ENCODE assay signal across 8 mouse cellular contexts in genomic region chr5:100499831-100500304, GRCm38 (mm10). TPM values are rescaled to one million over a fixed set of nuclear protein-coding genes. Genes with fewer than 3 reads are reported as not detected.
DNase-seq lines count a peak whose midpoint lies in the region; ATAC-seq and TF ChIP-seq lines count a peak whose summit lies in the region.

No protein-coding gene starts in this region.

- H3K9ac ChIP-seq in kidney, embryonic 16.5 days (replicated peaks; ENCODE audit: low read length): peak overlapping the region; percentile 80
- H3K9ac ChIP-seq in liver, embryonic 16.5 days (ENCODE audit: low read depth, low read length): peak overlapping the region; percentile 95
- peak overlapping the region; percentile 74 for H3K9ac ChIP-seq in neural tube, embryonic 13.5 days

- peaks cover 18% of the 10 kb centered on the region for H3K4me1 ChIP-seq in kidney, embryonic 16.5 days (ENCODE audit: insufficient read depth, low read length)
- H3K4me1 ChIP-seq in liver, embryonic 16.5 days (ENCODE audit: control insufficient read depth, low read depth, low read length): peaks cover 19% of the 10 kb centered on the region
- H3K4me1 ChIP-seq in neural tube, embryonic 13.5 days (replicated peaks): peaks cover 23% of the 10 kb centered on the region
- peaks cover 6% of the 10 kb centered on the region for H3K4me1 ChIP-seq in thymus, adult 2 months (replicated peaks; ENCODE audit: control insufficient read depth, insufficient read depth, low read length)

- H3K4me3 ChIP-seq in kidney, embryonic 16.5 days (ENCODE audit: low read length): peak overlapping the region; percentile 85
- H3K4me3 ChIP-seq in liver, embryonic 16.5 days (ENCODE audit: low read depth, low read length): peak overlapping the region; percentile 91
- H3K4me3 ChIP-seq in neural tube, embryonic 13.5 days: peak overlapping the region; percentile 87
- peak overlapping the region; percentile 63 for H3K4me3 ChIP-seq in thymus, adult 2 months (ENCODE audit: control insufficient read depth, insufficient read depth, low read length)

- DNase-seq in 416B (ENCODE audit: low read depth): peak; percentile 45
- peak; percentile 47 for DNase-seq in T-cell, adult 2 months (ENCODE audit: low spot score)
- peak; percentile 49 for DNase-seq in thymus, adult 2 months

- H3K9me3 ChIP-seq in kidney, embryonic 16.5 days (ENCODE audit: low read length): no peaks in the 10 kb centered on the region
- H3K9me3 ChIP-seq in liver, embryonic 16.5 days (replicated peaks; ENCODE audit: control insufficient read depth, low read length): no peaks in the 10 kb centered on the region
- H3K9me3 ChIP-seq in neural tube, embryonic 13.5 days: no peaks in the 10 kb centered on the region

- WGBS in kidney, embryonic 16.5 days: 0% methylated on average over 41 of the region's 41 CpGs
- under 1% methylated on average over 39 of the region's 41 CpGs for WGBS in liver, embryonic 16.5 days (ENCODE audit: insufficient replicate concordance)
- under 1% methylated on average over 36 of the region's 41 CpGs for WGBS in neural tube, embryonic 13.5 days
- WGBS in thymus, adult 2 months: under 1% methylated on average over 41 of the region's 41 CpGs

- no peak for TF ChIP-seq POLR2A in thymus, adult 2 months (IDR thresholded peaks at IDR 0.05; ENCODE audit: control insufficient read depth, extremely low read depth, insufficient read depth, low read length, poor library complexity)

- peak overlapping the region; percentile 96 for H3K4me2 ChIP-seq in kidney, embryonic 16.5 days (replicated peaks; ENCODE audit: low read depth, low read length)
- H3K4me2 ChIP-seq in liver, embryonic 16.5 days (ENCODE audit: low read depth, low read length): peak overlapping the region; percentile 86
- H3K4me2 ChIP-seq in neural tube, embryonic 13.5 days: peak overlapping the region; percentile 99

- peak; percentile 47 for ATAC-seq in common myeloid progenitor, adult 5-6 weeks (replicated peaks; ENCODE audit: low read depth, poor library complexity, severe bottlenecking)
- peak; percentile 26 for ATAC-seq in granulocyte monocyte progenitor cell, adult 5-6 weeks (replicated peaks; ENCODE audit: poor library complexity, severe bottlenecking)
- ATAC-seq in kidney, embryonic 16.5 days (ENCODE audit: low FRiP score, low TSS enrichment): peak; percentile 28
- ATAC-seq in liver, embryonic 16.5 days (ENCODE audit: low read depth): peak; percentile 53
- ATAC-seq in neural tube, embryonic 13.5 days (ENCODE audit: low read depth): peak; percentile 20

- TF ChIP-seq CTCF in thymus, adult 2 months (IDR thresholded peaks at IDR 0.05; ENCODE audit: borderline replicate concordance, control insufficient read depth, extremely low read depth, insufficient read depth, low read length, poor library complexity): 0 out of 2 replicates have a peak, but pooled peaks have one; percentile 38

- H3K27ac ChIP-seq in kidney, embryonic 16.5 days (ENCODE audit: low read length): peak overlapping the region; percentile 66
- peak overlapping the region; percentile 97 for H3K27ac ChIP-seq in liver, embryonic 16.5 days (ENCODE audit: low read length)
- peak overlapping the region; percentile 71 for H3K27ac ChIP-seq in neural tube, embryonic 13.5 days (replicated peaks)
- H3K27ac ChIP-seq in thymus, adult 2 months (ENCODE audit: control insufficient read depth, insufficient read depth, low read length): peak overlapping the region; percentile 9; the same call in 1 of the 2 replicates

- H3K27me3 ChIP-seq in kidney, embryonic 16.5 days (ENCODE audit: insufficient read depth, low read length): no peaks in the 10 kb centered on the region
- no peaks in the 10 kb centered on the region for H3K27me3 ChIP-seq in liver, embryonic 16.5 days (ENCODE audit: control insufficient read depth, insufficient read depth, low read depth, low read length)
- H3K27me3 ChIP-seq in neural tube, embryonic 13.5 days: no peaks in the 10 kb centered on the region
- no peaks in the 10 kb centered on the region for H3K27me3 ChIP-seq in thymus, adult 2 months (ENCODE audit: control insufficient read depth, insufficient read depth, low read length)

- H3K36me3 ChIP-seq in kidney, embryonic 16.5 days (ENCODE audit: insufficient read depth, low read length): no peaks in the 10 kb centered on the region
- no peaks in the 10 kb centered on the region for H3K36me3 ChIP-seq in liver, embryonic 16.5 days (ENCODE audit: control insufficient read depth, insufficient read depth)
- H3K36me3 ChIP-seq in neural tube, embryonic 13.5 days: no peaks in the 10 kb centered on the region
- H3K36me3 ChIP-seq in thymus, adult 2 months (ENCODE audit: control insufficient read depth, insufficient read depth, low read length): no peaks in the 10 kb centered on the region

RNA-seq across cellular contexts. Expression of gene Lin54, which starts 0.6 kb away (rescaled TPM):
- 31.5 and 38.7 TPM in 2 replicates for total RNA-seq in common myeloid progenitor, adult 5-6 weeks (2017)
- total RNA-seq in granulocyte monocyte progenitor cell, adult 5-6 weeks (2014; fragmentation: Nextera tagmentation): 26.2 and 27.7 TPM in 2 replicates
- 26.6 and 31.6 TPM in 2 replicates for total RNA-seq in granulocyte monocyte progenitor cell, adult 5-6 weeks (2017)
- polyA plus RNA-seq in kidney, embryonic 16.5 days (2015; fragmentation: Nextera tagmentation; extraction: Ambion mirVana): 11.2 and 12.1 TPM in 2 replicates
- polyA plus RNA-seq in liver, embryonic 16.5 days (2015; fragmentation: Nextera tagmentation; extraction: Ambion mirVana): 9.2 and 9.6 TPM in 2 replicates
- 6.7 and 8.4 TPM in 2 replicates for polyA plus RNA-seq in neural tube, embryonic 13.5 days (2015; fragmentation: Nextera tagmentation; extraction: Ambion mirVana)
- polyA plus RNA-seq in thymus, adult 2 months (2012; rRNA removed): 12.7 and 15.6 TPM in 2 replicates

RNA-seq across cellular contexts. Expression of gene Cops4, which starts 18.2 kb away (rescaled TPM):
- total RNA-seq in common myeloid progenitor, adult 5-6 weeks (2017): 124 and 138 TPM in 2 replicates
- total RNA-seq in granulocyte monocyte progenitor cell, adult 5-6 weeks (2014; fragmentation: Nextera tagmentation): 72.0 and 81.7 TPM in 2 replicates
- 147 and 155 TPM in 2 replicates for total RNA-seq in granulocyte monocyte progenitor cell, adult 5-6 weeks (2017)
- polyA plus RNA-seq in kidney, embryonic 16.5 days (2015; fragmentation: Nextera tagmentation; extraction: Ambion mirVana): 191 and 193 TPM in 2 replicates
- 59.1 and 66.6 TPM in 2 replicates for polyA plus RNA-seq in liver, embryonic 16.5 days (2015; fragmentation: Nextera tagmentation; extraction: Ambion mirVana)
- polyA plus RNA-seq in neural tube, embryonic 13.5 days (2015; fragmentation: Nextera tagmentation; extraction: Ambion mirVana): 195 TPM in 2 replicates
- 24.8 and 26.7 TPM in 2 replicates for polyA plus RNA-seq in thymus, adult 2 months (2012; rRNA removed)

Comparison
In these comparisons a context has a peak if more than half of its experiments do, and no peak if none do; other contexts are left out.
1. Peak in every context shown above with its lines: DNase-seq, ATAC-seq, H3K4me3 ChIP-seq and H3K27ac ChIP-seq.
2. H3K27ac ChIP-seq: peak in every context shown above with its lines; median percentile 97 in liver, embryonic 16.5 days; 71 in neural tube, embryonic 13.5 days; 66 in kidney, embryonic 16.5 days; 9 in thymus, adult 2 months.